Mouse (Mus musculus) gastrocnemius, postnatal 25 days (tissue): ENCODE measurements around the gene Gm20388. TPM values are rescaled to one million over a fixed set of nuclear protein-coding genes. Genes with fewer than 3 reads are reported as not detected.

Experiments
- DNase-seq: peaks from one replicate; pipeline ENCODE4 v3.0.0; 2022
- total RNA-seq, 2 experiments: library from RNA; stranded (reverse); gene quantifications; 1 replicate in 1 of 2; 2 replicates in 1 of 2; pipeline ENCODE4 v1.2.3; 2021

Gene Gm20388
- total RNA-seq, 2 experiments from 2014 or later: 6.7 TPM; not detected in 1

DNA sequence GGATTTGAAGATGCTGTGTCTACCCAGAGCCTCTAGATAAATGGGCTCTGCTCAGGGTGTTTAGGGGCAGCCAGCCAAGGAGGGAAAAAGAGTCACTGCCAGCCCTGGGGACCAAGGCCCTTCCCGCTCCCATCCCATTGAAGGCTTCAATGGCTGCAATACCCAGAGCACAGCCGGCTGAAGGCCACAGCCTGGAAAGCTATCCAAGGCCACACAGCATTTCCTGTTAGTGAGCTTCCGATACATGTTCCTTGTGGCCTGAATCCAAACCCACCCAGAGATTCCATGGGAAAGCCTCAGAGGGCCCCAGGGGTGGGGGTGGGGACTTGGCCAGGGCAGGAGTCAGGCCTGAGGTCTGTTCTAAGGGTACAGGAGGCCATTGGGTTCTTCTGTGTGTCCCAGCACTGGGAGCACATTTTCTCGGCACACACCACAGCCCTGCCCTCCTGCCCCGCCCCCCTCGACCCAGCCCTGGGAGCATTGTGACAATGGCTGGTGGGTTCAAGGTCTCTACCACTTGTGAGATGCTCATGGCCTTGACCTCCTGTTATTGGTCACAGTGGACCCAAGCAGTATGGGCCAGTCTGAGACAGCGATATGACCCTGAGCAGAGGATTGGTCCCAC is 294.2 kb downstream of the Gm20388 start:
- peak; percentile 66 for DNase-seq

DNA sequence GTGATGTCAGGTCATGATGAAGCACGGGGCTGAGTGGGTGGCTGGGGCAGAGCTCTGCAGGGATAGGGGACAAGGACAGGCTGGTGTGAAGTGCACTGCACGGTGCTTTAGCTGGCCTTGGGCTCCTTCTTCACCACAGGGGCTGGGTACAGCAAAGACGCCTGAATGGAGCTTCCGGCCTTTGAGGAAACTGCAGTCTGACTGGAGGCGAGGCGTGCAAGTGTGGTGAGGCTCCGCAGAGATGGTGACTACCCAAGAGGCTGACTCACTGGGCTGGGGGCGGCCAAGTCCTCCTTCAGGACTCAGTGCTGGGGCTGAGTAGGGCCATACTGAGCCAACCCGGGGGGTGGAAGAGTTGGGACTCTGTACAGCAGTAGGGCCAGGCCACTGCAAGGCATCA is 295.3 kb downstream of the Gm20388 start:
- no peak for DNase-seq

DNA sequence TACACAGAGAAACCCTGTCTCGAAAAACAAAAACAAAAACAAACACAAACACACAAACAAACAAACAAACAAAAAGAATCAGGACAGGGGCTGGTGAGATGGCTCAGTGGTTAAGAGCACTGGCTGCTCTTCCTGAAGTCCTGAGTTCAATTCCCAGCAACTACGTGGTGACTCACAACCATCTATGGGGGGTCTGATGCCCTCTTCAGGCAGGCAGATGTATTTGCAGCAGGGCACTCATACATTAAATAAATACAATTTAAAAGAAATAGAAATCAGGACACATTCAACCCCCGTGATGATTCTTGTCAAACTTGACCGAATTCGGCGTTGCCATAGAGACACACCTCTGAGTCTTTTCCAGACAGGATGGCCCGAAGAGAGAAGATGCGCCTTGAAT is 296.7 kb downstream of the Gm20388 start:
- no peak for DNase-seq

DNA sequence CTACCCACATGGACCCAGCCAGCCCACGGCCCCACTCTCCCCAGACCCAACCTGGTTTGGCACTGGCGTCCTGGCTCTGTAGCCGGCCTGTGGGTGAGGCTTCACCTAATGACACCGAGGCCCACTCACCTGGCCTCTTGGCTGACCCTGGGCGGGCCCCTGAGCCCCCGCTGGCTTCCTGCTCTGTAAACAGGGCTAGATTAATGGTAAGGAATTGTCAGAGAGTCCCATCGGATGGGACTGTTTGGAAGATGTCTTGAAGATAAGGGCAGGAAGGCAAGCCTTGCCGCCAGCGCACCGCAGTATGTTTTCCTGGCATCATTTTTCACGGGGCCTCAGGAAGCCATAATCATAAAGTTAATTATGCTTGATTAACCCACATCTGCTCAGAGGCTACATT is 297.5 kb downstream of the Gm20388 start:
- DNase-seq: no peak

DNA sequence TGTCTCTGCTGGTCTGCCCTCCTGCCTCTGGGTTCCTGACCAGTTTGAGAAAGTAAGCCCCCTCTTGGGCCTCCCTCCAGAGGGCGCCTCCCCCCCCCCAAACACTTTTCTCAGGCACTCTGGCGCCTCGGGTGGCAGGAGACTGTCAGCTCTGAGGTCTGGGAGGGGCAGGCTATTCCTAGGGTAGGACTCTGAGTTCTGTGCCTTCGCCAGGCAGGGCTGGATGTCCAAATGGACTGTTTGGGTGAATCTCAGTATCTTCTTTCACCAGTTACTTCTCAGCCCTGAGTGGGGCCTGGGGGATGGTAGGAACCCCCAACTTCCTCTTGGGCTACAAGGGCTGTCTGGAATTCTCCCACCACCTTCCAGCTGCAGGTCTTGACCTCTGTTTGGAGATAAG is 300.7 kb downstream of the Gm20388 start:
- peak; percentile 71 for DNase-seq

DNA sequence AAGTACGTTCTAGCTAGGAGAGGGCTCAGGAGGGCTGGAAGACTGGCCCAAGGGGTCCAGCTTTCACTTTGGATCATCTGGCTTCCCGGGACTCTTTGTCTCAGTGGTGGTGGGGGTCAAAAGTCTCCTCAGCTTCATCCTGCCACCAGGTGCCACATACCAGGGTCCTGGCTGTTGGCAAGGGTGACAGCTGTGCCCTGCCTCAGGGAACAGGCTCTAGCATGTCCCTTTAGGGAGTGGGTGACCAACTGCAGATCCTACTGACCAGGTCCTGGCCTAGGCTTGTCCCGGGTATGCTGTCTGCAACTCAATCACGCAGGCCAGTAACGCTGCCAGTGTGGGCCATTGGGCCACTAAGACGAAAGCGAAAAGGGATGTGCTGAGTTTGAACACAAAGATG is 302.0 kb downstream of the Gm20388 start:
- DNase-seq: no peak

DNA sequence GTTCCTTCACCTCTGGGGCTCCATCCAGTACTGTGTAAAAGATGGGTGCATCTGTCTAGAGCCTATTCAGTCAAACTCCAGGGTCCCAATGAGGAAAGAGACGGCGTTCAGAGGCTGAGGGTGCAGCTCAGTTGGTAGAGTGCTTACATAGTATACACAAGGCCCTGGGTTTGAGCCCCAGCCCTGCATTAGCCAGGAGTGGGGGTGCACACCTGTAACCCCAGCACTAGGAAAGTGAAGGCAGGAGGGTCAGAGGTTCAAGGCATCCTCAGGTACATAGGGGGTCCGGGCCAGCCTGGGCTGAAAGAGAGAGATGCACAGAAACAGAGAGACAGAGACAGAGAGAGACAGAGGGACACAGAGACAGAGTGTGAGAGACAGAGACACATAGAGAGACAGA is 302.6 kb downstream of the Gm20388 start:
- DNase-seq: no peak

DNA sequence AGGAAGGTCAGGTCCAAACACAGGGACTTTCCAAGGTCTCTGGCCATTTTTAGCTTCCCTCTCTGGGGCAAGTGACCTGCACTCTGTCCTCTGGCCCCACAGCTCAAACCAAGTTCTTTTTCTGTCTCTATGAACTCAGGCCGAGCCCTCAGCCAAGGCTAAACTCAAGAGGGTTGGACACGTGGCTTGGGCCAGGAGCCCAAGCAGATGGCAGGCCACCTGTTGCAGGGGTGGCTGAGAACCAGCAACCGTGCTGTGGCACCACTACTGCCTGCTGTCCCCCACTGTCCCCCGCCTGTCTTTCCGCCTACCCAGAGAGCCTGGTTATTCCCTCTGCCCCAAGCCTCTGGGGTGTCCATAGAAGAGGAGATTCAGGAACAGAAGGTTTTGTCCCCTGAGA is 303.3 kb downstream of the Gm20388 start:
- DNase-seq: peak; percentile 88

DNA sequence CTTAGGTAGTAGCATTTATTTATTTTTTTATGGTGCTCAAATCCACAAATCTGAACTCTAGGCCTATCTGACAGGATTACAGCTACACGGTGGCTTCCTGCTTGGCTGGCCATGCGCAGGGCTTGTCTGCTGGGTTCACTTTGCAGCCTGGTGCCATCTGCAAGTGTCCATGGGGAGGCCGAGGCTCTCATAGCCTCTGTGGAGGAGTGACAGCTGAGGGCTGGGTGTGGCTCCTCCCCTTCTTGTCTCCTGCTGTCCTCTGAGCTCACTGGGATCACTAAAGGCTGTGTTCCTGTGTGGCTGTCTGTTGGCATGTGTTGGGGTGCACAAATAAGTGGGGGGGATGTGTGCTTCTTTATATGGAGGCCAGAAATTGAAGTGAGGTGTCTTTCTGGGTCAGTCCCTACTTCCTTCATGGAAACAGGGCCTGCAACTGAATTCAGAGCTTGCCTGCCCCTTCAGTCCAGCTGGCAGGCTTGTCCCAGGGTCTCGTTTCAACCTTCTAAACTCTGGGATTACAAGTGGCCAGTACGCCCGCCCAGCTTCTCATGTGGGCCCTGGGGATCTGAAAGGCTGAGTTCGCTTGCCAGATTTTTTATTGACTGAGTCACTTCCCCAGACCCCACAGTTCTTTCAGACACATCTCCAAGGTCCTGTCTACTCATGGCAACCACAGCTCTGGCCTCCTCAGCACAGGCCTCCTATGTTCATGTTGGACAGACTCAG is 304.9 kb downstream of the Gm20388 start:
- peak; percentile 74 for DNase-seq

DNA sequence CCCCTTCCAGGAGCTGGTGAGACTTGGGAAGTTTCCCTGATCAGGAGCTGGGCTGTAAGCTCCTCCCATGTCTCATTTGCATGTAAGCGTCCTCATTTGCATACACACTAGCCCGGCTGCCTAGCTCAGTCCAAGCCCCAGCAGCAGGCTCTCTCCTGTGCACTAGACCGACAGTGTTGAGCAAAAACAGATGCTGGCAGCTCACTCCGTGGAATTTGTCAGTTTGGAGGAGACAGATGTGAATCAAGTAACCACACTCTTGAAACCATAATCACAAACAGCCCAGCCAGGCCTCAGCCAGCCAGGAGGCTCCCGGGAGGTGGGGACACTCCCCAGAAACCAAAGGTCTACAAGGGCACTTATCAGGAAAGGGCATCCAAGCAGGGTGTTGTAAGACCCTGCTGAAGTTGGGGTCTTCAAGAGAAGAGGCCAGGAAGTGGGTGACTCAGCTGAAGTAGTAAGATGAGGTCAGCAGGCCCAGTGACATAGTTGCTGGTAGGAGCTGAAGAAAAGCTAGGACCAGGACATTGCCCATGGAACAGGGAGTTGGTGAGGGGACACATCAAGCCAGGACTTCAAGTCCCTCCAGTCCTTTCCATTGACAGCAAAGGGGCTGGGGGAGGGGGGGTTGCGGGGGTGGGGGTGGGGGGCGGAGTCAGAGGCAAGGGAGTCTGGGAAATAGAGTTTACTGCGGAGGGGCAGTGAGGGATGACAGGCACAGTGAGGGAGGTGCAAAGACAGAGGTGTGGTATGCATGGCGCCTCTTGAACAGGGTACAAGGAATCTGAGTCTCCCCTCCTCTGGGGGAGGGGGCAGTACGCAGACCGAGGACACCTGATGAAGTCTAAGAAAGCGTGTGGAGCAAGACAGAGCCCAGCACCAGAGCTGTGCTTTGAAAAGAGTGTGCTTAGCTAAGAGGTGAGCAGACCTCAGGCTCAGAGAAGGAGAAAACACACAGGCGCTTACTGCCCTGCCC is 306.5 kb downstream of the Gm20388 start:
- DNase-seq: peak; percentile 63

DNA sequence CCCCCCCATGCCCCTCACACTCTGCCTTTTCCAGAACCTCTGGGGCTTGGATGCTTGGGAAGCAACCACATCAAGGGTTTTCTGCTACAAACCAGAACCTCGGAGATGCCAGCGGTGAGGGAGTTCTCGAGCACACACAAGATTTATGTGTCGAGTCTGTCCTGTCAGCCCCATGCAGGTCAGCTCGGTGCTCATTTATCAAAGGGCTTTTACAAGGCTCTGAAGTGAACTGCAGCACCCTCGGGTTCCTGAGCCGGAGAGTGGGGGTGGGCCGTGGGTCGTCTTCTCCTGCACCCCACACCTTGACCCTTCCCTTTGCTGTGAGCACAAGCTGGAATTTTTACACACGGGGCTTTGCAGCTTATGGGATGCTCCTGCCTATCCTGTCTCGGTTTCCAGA is 311.9 kb downstream of the Gm20388 start:
- no peak for DNase-seq

DNA sequence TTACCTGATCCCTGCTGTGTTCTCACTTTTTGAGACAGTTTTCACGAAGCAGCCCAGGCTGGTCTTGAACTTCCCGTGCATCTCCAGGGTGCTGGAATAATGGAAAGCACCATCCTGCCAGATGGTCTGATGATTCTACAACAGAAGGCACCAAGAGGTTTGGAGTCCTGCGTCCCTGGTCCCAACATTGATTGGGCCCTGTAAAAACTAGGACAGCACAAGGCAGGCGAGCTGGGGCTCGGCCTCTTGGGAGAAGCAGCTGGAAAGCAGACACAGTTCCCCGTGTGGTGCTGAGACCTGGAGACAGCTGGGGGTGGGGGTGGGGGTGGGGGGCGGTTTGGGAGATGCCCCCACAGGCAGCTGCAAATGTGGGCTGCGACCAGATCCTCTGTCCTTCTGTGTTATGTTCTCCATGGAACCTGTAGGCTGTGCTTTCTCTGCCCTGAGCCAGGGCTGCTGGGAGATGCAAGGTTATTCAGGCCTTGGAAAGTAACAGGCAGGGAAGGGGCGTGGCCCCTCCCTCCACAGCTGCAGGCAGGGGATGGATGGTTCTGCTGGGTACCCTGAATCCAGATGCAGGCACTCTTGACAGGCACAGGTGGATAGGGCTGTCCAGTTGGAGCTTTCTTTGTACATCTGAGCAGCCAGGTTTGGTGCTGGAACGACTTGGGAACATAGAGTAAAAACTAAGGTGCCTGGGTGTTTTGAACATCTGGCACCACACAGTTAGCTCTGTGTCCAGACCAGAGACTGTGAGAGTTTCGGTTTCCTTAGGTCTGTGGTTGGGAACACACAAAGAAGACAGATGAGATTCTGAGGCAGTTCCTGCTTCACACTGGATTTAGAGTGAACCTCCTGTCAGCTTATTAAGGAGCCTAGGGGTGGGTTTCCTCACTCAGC is 314.1 kb downstream of the Gm20388 start:
- DNase-seq: no peak

DNA sequence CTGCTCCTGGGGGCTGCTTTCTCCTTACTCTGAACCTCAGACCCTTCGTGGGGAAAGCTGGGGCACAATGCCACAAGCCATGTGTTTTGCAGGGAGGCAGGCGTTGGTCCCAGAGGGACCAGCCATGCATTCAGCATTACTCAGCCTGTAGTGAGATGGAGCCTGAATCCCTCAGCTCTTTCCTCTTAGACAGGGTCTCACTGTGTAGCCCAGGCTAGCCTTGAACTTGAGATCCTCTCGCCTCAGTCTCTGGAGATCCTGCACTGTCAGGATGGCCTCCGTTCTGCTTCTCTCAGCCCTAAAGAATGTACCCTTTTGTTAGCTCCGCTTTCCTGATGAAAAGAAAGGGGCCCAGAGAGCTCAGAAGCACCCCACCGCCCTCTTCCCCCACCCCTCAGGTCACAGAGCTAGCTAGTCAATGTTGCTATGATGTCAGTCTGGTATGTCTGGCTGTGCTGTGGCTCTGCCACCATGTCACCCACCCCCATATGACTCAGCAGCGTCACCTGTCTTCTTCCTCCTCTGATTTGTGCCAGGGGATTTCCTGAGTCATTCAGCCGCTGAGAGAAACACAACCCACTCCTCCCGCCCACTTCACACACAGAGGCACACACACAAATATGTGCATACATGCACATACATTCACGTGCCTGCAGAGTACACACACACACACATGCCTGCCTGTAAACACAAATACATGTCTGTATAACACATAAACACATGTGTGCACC is 314.9 kb downstream of the Gm20388 start:
- DNase-seq: no peak

DNA sequence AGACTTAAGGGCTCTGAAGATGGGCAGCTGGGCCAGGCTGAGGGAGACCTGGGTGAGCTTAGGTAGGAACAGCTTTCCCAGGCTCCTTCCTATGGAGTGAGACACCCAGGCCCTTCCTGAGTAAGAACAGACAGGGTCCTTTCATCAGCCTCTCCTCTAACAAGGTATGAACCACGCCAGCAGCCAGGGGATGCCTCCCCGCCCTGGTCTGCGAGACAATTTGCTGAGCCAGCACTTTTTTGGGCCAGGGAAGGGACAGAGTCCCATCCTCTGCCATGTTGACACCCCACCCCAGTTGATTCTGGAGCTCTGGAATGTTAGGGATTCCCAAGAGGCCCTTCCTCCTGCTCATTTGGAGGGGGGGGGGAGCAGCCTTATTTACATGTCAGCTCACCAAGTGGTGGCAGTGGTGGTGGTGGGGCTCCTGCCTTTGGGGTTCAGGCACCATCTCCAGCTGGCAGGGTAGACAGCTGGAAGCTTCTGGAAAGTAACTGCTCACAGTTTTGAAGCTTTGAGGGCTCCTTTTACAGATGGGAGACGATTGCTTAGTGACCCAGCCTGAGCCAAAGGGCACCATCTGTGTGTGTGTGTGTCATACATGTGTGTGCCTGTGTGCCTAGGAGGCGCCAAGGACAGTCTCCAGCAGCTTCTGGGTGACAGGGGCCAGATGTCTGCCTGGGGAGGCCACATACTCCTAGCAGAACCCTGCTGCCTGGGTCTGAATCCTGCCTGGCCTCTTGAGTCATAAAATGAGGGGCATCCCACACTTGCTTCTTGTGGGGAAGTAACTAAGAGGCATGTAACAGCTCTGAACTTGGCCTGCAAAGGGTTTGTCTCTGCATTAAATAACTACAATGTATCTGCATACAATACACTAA is 316.3 kb downstream of the Gm20388 start:
- DNase-seq: no peak

DNA sequence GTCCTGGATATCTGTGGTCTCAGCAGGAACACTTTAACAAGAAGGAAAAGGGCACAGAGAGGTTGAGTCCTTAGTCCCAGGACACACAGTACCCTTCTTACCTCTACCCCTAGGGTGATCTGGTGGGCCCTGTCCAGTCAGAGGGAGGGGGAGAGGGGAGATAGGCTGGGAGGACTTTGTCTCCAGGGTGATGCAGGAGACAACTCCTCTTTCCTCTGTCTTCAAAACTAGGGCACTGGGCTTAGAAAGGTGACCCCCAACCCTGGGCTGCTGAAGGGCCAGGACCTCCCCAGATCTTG is 316.9 kb downstream of the Gm20388 start:
- DNase-seq: no peak

DNA sequence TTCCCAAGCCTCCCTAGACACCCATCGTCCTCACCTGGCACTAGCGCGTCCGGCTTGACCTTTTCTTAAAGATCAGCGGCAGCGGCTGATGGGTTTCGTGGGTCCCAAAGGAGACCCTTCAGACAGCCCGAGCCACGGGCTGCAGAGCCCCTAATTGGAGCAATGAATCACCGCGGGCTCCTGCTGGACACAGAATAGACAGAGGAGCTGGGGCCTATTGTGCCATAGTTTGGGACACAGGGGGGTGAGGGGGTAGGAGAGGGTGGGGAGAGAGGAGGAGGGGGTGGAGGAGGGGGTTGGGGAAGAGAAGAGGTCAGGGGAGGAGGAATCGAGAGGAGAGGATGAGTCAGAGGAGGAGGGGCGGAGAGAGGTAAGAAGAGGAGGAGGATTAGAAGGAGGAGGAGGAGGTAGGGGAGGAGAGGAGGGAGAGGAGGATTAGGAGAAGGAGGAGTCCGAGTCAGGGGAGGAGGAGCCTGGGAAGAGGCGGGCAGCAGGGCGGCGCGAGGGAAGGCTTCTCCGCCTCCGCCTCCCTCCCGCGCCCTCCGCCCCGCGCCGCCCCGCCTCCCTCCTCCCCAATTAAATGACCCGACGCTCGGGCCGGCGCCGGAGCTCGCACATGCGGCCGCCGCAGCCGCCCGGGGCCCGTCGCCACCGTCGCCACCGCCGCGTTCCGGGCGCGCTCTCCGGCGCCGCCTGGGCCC is 317.4 kb downstream of the Gm20388 start, which contains the start of gene Gse1:
Gene Gse1 (plus strand): TSS at position 566 of the 701 bp plus-strand sequence.
- peak; percentile 87 for DNase-seq

DNA sequence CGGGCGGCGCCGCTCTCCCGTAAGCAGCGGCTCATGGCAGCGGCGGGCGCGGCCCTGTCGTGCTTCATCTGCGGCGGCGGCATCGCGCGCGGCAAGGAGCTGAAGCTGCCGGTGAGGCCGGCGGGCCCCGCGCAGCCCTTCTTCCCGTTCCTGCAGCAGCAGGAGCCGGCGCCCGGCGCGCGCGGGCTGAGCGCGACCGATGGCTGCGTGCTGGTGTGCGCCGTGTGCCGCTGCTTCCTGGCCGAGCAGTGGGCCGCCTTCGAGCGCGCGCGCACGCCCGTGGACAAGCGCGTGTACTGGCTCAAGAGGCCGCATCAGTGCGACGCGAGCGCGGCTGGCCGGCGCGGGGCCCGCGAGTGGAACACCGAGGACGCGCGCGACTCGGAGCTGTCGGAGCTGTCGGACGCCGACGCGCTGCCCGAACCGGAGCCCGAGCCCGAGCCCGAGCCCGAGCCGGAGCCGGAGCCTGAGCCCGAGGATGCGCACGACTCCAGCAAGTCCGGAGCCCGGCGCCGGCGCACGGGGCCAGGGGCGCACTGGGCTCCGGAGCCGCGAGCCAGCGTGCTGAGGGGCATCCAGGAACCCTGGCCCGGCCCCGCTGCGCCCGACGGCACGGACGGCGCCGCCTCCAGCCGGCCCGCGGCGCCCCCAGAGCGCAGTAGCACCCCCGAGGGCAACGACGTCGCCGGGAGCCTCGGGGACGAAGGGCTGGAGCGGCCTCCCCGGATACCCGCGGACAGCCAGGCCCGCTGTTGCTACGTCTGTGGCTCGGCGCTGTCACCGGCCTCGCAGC is 318.3 kb downstream of the Gm20388 start:
- DNase-seq: no peak

DNA sequence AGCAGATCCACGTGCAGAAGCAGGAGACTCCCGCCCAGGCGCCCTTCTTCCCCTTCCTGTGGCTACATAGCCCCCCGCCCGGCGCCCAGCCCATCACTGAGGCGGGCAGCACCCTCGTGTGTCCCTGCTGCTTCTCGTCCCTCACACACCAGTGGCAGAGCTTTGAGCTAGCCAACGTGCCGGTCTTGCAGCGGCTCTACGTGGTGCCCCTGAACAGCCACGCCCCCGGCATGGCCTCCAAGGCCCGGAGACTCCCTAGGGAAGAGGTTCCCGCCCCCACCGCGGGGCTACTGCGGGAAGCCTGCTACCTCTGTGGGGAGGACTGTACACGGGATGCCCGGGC is 318.9 kb downstream of the Gm20388 start:
- DNase-seq: peak; percentile 49

DNA sequence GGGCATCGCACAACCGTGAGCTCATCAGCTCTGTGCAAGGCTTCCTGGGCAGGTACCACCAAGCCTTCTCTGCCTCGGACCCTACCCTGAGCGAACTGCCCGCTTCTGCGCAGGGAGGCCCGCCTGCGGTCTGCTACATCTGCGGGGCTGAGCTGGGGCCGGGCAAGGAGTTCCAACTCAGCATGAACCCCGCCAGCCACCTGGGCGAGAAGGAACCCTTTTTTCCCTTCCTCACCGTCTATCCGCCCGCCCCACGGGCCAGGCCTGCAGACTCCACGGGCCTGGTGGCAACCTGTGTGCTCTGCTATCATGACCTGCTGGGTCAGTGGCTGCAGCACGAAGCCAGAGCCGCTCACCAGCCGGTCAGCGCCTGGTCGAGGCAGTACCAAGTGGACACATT is 319.4 kb downstream of the Gm20388 start:
- DNase-seq: no peak
